Mouse (Mus musculus) limb, embryonic 12.5 days (tissue): ENCODE measurements around the gene Cul4b. TPM values are rescaled to one million over a fixed set of nuclear protein-coding genes. Genes with fewer than 3 reads are reported as not detected.

Source experiments
- ATAC-seq: fragments of 200-750 bp; cut with Nextera tagmentation; 2 replicates; pipeline ENCODE4 v1.8.0; 2017; ENCODE audit warnings: low read depth, moderate TSS enrichment; ENCODE audit not compliant: insufficient number of reproducible peaks, insufficient read depth, low FRiP score, low TSS enrichment
- H3K27ac ChIP-seq: fragments of 300-500 bp; sonication (generic); 2 replicates; pipeline ENCODE4 v1.5.1; 2016; ENCODE audit warnings: mild to moderate bottlenecking, moderate library complexity
- H3K27me3 ChIP-seq: fragments of 300-500 bp; sonication (generic); 2 replicates; pipeline ENCODE4 v1.6.1; 2016; ENCODE audit warnings: mild to moderate bottlenecking, moderate library complexity
- H3K36me3 ChIP-seq: fragments of 300-500 bp; sonication (generic); 2 replicates; pipeline ENCODE4 v1.6.1; 2016; ENCODE audit warnings: mild to moderate bottlenecking, moderate library complexity
- H3K4me1 ChIP-seq: fragments of 300-500 bp; sonication (generic); replicated peaks from 2 replicates; pipeline ENCODE4 v1.6.1; 2016
- H3K4me2 ChIP-seq: fragments of 300-500 bp; sonication (generic); 2 replicates; pipeline ENCODE4 v1.6.1; 2016; ENCODE audit warnings: mild to moderate bottlenecking, moderate library complexity
- H3K4me3 ChIP-seq: fragments of 300-500 bp; sonication (generic); replicated peaks from 2 replicates; pipeline ENCODE4 v1.5.1; 2016; ENCODE audit warnings: mild to moderate bottlenecking
- H3K9ac ChIP-seq: fragments of 300-500 bp; sonication (generic); replicated peaks from 2 replicates; pipeline ENCODE4 v1.6.1; 2016; ENCODE audit warnings: mild to moderate bottlenecking, moderate library complexity
- H3K9me3 ChIP-seq: fragments of 300-500 bp; sonication (generic); 2 replicates; pipeline ENCODE4 v1.6.1; 2016; ENCODE audit warnings: mild to moderate bottlenecking, moderate library complexity
- WGBS: fragments of 180-500 bp; shearing (Covaris S2); methylation state at CpG from one replicate; pipeline ENCODE4 v1.1.7; 2016; 5-methylcytosine and 5-hydroxymethylcytosine counted together
- polyA plus RNA-seq: library from polyadenylated mRNA; unstranded; fragments of >200 nt; fragmentation: Nextera tagmentation; extraction: Ambion mirVana; gene quantifications from 2 replicates; pipeline ENCODE4 v1.2.1, GENCODE M21; 2016

Cul4b gene
- polyA plus RNA-seq: 45.7 and 52.9 TPM in 2 replicates

DNA sequence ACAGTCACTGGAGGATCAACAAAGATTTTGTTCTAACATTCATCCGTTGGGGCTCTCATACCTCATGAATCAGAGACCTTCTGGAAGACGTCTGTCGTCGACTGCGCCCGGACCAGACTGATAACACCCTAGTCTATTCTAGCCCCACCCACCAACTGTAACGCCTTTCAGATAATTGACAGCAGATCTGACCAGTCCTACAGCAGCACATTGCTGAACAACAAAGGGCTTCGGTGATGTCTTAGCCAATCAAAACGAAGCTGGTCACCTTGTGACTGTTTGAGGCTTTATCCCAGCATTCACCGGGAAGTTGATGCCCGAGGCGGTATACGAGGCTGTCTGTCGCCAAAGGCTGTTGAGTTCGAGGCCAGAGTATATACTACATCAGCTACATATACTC, at the start of gene Cul4b:
Cul4b (minus strand) TSS at position 119 of the 400 bp plus-strand sequence.
- Histone ChIP-seq H3K4me2 (no peak within 1 kb of the TSS), H3K36me3 (no peaks in the 10 kb centered on the region), H3K9me3 (no peaks in the 10 kb centered on the region), H3K27ac (no peak within 1 kb of the TSS), H3K27me3 (no peaks in the 10 kb centered on the region), H3K4me1 (no peaks in the 10 kb centered on the region), H3K4me3 (no peak within 1 kb of the TSS), H3K9ac (no peak within 1 kb of the TSS)
- no peak for ATAC-seq
- 87% methylated on average over 15 of the region's 15 CpGs for whole genome bisulfite sequencing

DNA sequence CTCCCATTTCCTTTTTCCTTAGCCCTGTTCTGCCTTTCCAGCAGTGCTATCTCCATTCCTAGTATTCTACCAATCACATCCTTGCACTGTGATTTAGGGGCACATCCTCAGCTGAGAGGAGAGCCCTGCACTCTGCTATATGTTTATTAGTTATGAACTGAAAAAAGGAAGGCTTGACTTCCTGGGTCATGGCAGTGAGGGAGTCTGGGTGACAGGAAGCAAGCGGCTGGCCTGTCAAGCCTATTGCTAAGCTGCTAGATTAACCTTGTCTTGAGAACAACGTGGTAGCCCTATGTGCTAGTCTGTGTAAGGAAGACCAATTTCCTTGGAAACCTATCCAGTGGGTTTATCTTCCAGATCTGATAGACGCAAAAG, 25.0 kb upstream of the Cul4b start:
- ATAC-seq: peak; percentile 20; the same call in 1 of the 2 replicates
- H3K36me3 ChIP-seq: no peaks in the 10 kb centered on the region
- H3K9me3 ChIP-seq: no peaks in the 10 kb centered on the region
- WGBS: 17% methylated on average over 3 of the region's 3 CpGs
- H3K4me3 ChIP-seq: peak overlapping the region; percentile 49
- H3K4me2 ChIP-seq: peak overlapping the region; percentile 61
- peak overlapping the region; percentile 50 for H3K9ac ChIP-seq
- H3K4me1 ChIP-seq: no peaks in the 10 kb centered on the region
- peak overlapping the region; percentile 66 for H3K27ac ChIP-seq
- no peaks in the 10 kb centered on the region for H3K27me3 ChIP-seq

GRCm38 (mm10) chrX:38600177-38600994, 24.4 kb upstream of the Cul4b start, which contains the start of gene Mcts1:
Mcts1 (plus strand) TSS chrX:38600578.
- peak; percentile 80 for ATAC-seq

GRCm38 (mm10) chrX:38593180-38593889, 17.3 kb upstream of the Cul4b start:
- WGBS: 65% methylated on average over 5 of the region's 5 CpGs
- no peak for ATAC-seq
- Histone ChIP-seq H3K4me2 (no peak overlapping the region), H3K27me3 (no peaks in the 10 kb centered on the region), H3K9ac (no peak overlapping the region), H3K4me1 (no peaks in the 10 kb centered on the region), H3K9me3 (no peaks in the 10 kb centered on the region), H3K27ac (no peak overlapping the region), H3K36me3 (no peaks in the 10 kb centered on the region), H3K4me3 (no peak overlapping the region)

More at GRCm38 (mm10) chrX:38600177-38600994, 24.4 kb upstream of the Cul4b start, which contains the start of gene Mcts1:
- H3K4me3 ChIP-seq: peak within 1 kb of the TSS; percentile 49
- WGBS: 12% methylated on average over 26 of the region's 26 CpGs
- H3K4me2 ChIP-seq: peak within 1 kb of the TSS; percentile 61
- H3K4me1 ChIP-seq: no peaks in the 10 kb centered on the region
- no peaks in the 10 kb centered on the region for H3K27me3 ChIP-seq
- H3K9ac ChIP-seq: peak within 1 kb of the TSS; percentile 50
- no peaks in the 10 kb centered on the region for H3K9me3 ChIP-seq
- no peaks in the 10 kb centered on the region for H3K36me3 ChIP-seq
- peak within 1 kb of the TSS; percentile 66 for H3K27ac ChIP-seq

GRCm38 (mm10) chrX:38591749-38592148, 15.8 kb upstream of the Cul4b start:
- H3K27ac ChIP-seq: no peak overlapping the region
- H3K27me3 ChIP-seq: no peaks in the 10 kb centered on the region
- H3K9ac ChIP-seq: no peak overlapping the region
- H3K4me1 ChIP-seq: no peaks in the 10 kb centered on the region
- 93% methylated on average over 3 of the region's 3 CpGs for WGBS
- no peak for ATAC-seq
- H3K36me3 ChIP-seq: no peaks in the 10 kb centered on the region
- no peak overlapping the region for H3K4me3 ChIP-seq
- no peak overlapping the region for H3K4me2 ChIP-seq
- H3K9me3 ChIP-seq: no peaks in the 10 kb centered on the region

- Histone ChIP-seq H3K4me1 (no peaks in the 10 kb centered on the region), H3K27ac (no peak overlapping the region), H3K9me3 (no peaks in the 10 kb centered on the region), H3K36me3 (no peaks in the 10 kb centered on the region), H3K9ac (no peak overlapping the region), H3K27me3 (no peaks in the 10 kb centered on the region), H3K4me3 (no peak overlapping the region), H3K4me2 (no peak overlapping the region)
- no peak for ATAC-seq
- 41% methylated on average over 4 of the region's 4 CpGs for WGBS
Observed at GRCm38 (mm10) chrX:38589827-38590226, 13.8 kb upstream of the Cul4b start.

GRCm38 (mm10) chrX:38583261-38583660, 7.3 kb upstream of the Cul4b start:
- Histone ChIP-seq H3K27me3 (no peaks in the 10 kb centered on the region), H3K4me1 (no peaks in the 10 kb centered on the region), H3K27ac (no peak overlapping the region), H3K36me3 (no peaks in the 10 kb centered on the region), H3K9me3 (no peaks in the 10 kb centered on the region), H3K4me3 (no peak overlapping the region), H3K9ac (no peak overlapping the region), H3K4me2 (no peak overlapping the region)
- ATAC-seq: no peak

DNA sequence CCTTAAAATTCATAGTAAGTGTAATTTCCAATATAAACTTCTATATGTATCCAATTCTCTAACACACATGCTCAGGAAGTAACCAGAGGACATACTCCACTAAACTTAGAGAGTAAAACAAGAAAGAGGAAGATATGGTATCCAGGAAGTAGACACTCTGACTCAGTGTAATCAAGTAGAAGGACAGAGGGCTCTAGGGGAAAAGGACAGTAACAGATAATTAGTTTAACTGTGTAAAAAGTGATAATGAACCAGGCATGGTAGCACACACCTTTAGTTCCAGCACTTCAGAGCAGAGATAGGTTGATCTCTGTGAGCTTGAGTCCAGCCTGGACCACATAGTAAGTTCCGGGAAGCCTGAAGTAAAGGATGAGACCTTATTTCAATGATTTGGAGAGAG, 5.1 kb upstream of the Cul4b start:
- Histone ChIP-seq H3K4me2 (no peak overlapping the region), H3K4me1 (no peaks in the 10 kb centered on the region), H3K27ac (no peak overlapping the region), H3K9me3 (no peaks in the 10 kb centered on the region), H3K9ac (no peak overlapping the region), H3K27me3 (no peaks in the 10 kb centered on the region), H3K4me3 (no peak overlapping the region), H3K36me3 (no peaks in the 10 kb centered on the region)
- ATAC-seq: no peak
- WGBS: 90% methylated on average over 1 of the region's 1 CpGs

DNA sequence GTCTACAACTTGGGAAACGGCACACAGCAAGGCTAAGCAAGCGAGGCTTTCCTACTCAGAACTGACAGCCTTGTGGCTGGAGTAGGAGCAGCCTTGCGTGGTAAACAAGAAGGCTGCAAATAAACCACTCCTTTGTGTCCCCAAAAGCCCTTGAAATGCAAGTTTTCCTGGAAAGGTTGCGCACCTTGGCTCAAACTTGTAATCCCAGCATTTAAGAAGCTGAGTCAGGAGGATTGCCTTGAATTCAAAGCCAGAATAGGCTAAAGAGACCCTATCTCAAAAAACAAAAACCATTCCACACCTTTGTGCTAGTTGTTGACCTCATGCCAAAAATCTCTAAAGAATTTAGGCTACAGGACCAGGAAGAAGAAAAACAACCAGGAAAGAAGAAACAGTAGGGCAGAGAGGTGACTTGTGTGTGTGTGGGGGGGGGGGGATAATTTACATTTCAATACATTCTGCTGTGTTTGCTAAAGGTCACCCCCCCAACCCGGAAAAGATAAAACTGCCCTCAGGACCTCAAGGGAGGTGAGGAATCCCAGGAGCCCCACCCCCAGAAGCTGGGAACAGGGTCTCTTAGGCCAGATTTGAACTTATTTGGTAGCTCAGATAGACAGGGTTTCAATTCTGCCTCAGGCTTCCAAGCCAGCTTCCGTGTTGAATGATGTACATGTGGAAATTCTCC, 9.3 kb downstream of the Cul4b start:
- ATAC-seq: no peak
- WGBS: 85% methylated on average over 6 of the region's 6 CpGs
- Histone ChIP-seq H3K27me3 (no peaks in the 10 kb centered on the region), H3K4me3 (no peak overlapping the region), H3K9ac (no peak overlapping the region), H3K36me3 (no peaks in the 10 kb centered on the region), H3K4me1 (no peaks in the 10 kb centered on the region), H3K27ac (no peak overlapping the region), H3K4me2 (no peak overlapping the region), H3K9me3 (no peaks in the 10 kb centered on the region)

GRCm38 (mm10) chrX:38565176-38565542, 10.8 kb downstream of the Cul4b start:
- H3K9me3 ChIP-seq: no peaks in the 10 kb centered on the region
- no peaks in the 10 kb centered on the region for H3K4me1 ChIP-seq
- WGBS: 17% methylated on average over 8 of the region's 8 CpGs
- ATAC-seq: no peak; the same call in 1 of the 2 replicates
- peak overlapping the region; percentile 95 for H3K27ac ChIP-seq
- H3K4me3 ChIP-seq: peak overlapping the region; percentile 48
- peaks cover 9% of the 10 kb centered on the region for H3K36me3 ChIP-seq
- H3K27me3 ChIP-seq: no peaks in the 10 kb centered on the region
- H3K4me2 ChIP-seq: peak overlapping the region; percentile 50
- H3K9ac ChIP-seq: peak overlapping the region; percentile 45; the same call in 1 of the 2 replicates

- H3K4me3 ChIP-seq: peak overlapping the region; percentile 48
- H3K27ac ChIP-seq: peak overlapping the region; percentile 95
- H3K9me3 ChIP-seq: no peaks in the 10 kb centered on the region
- H3K27me3 ChIP-seq: no peaks in the 10 kb centered on the region
- peaks cover 14% of the 10 kb centered on the region for H3K36me3 ChIP-seq
- H3K9ac ChIP-seq: peak overlapping the region; percentile 58
- 17% methylated on average over 48 of the region's 52 CpGs for WGBS
- H3K4me1 ChIP-seq: no peaks in the 10 kb centered on the region
- peak; percentile 93 for ATAC-seq
- H3K4me2 ChIP-seq: peak overlapping the region; percentile 64
Observed at GRCm38 (mm10) chrX:38564542-38565175, 11.3 kb downstream of the Cul4b start.
